Mouse (Mus musculus): ENCODE data around the gene Faap20.
"Not testable (repeated sequence)": the region's sequence is repeated elsewhere in the genome, so short reads cannot be mapped to it uniquely, and the experiment has no call there.

Faap20 gene

DNA sequence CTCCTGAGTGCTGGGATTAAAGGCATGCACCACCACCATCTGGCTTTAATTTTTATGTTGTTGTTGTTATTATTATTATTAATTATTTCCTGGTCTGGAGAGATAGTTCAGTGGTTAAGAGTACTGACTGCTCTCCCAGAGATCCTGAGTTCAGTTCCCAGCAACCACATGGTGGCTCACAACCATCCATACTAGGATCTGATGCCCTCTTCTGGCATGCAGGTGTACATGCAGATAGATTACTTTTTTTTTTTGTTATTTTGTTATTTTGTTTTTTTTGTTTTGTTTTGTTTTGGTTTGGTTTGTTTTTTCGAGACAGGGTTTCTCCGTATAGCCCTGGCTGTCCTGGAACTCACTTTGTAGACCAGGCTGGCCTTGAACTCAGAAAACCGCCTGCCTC, 1.5 kb upstream of the Faap20 start:
- not testable (repeated sequence) for DNase-seq

DNA sequence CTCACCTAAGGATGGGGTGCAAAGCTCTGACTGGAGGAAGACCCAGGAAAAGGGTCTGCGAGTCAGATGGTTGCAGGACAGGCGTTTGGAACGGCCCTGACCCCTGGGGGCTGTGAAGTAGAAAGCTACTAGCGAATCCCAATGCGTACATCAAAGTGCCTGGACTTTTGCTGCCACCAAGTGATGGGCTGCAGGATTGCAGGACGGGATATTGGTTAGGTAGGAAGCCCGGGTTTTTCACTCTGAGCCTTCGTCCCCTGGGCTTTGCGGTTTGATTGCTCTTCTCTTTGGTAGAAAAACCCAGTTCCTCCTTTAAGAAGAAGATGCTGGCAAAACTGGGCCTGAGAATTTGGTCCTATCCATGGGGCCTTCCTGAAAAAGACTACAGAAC, 350 bp upstream of the Faap20 start:
- peak; percentile 93 to 94 for DNase-seq

DNA sequence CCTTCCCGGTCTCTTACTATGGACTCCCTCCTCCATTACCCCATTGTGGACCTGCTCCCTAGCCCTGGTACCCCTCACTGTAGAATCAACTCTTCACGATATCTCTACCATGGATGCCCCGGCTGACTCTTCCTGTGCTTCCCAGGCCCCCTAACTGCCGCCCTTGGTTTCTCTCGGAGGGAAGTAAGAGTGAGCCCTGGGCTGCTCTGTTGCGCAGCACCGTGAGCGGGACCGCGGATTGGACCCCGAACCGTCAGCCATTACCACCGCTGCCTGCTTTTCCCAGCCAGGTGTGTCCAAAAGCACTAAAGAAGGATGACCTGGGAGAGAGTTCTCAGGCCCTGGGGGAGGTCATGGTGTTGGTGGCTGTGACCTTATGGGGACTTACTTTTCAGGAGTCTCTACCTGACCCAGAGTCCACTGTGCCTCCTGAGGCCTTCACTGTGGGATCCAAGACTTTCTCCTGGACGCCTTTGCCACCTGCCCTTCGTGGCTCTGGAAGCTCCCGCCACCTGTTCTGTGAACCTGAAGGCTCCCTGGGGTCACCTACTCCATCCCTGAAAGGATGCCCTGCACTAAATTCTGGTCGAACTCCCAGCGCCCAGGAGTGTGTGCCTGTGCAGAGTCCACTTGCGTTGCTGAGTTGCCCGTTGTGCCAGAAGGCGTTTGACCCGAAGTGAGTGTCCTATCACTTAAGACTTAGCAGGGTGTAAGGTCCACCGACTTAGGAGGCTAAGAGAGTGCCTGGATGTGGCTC, 937 bp downstream of the Faap20 start:
- peak; percentile 22 to 45 for DNase-seq

DNA sequence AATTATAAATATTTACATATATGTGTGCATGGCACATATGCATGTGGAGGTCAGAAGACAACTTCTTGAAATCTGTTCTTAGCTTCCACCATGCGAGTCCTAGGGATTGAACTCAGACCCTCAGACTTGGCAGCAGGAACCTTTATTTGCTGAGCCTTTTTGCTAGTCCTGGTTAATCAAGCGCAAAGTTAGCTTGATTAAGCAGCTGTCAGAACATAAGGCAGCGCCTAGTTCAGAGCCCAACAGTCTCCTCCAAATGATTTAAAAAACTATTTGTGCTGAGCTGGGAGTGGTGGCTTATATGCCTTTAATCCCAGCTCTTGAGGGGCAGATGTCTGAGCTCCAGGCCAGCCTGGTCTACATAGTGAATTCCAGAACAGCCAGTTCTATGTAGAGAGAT, 1.5 kb downstream of the Faap20 start:
- DNase-seq, result no peak

DNA sequence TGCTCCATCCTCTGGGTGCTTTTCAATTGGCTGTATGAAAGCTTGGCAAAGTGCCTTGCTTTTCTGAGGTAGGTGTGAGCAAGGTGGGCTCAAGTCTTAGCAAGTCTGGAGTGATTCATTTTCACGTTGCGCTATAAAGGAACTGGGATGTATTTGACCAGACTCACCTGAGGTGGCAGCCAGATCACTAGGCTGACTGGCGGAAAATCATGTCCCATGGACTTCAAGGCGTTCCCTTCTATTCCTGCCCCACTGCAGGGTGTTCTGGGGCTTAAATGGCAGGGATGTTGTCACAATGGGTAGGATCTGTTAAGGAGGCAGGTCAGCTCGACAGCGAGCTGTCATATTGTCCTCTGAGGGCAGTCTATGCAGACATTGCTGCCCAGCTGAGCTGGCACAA, 2.7 kb downstream of the Faap20 start:
- DNase-seq, result no peak

DNA sequence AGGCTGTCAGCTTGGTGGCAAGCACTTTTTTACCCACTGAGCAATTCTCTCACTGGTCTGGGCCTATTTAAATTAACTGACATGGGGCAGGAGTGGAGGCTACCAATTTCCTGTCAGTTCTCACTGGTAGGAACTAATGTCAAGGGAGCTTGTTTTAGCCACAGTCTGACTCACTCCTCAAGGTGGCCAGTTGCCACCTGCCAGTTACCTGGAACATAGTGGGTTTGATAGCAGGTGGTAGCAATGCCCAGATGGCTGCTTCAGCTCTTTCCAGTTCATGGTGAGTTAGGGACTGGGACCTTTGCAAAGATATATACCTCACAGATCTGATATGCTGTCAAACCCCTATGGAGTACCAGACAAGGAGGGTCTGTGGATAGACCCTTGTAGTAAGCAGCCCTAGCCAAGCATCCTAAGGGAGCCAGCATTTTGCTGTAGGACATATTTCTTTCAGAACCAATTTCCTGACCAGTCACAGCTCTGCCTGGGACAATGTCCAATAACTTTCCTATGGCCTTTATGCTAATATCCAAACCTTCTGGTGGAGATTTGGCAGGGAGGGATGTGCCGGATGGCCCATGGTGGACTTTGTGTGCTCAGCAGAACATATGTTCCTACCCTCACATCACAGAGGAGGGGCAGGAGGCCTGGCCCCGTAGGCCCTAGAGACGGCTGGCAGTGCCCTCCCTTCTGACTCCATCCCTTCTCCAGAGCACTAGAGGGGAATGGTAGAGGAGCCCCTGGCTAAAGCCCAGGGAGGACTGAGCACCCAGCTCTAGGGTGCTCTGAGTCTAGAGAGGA, 15.1 kb downstream of the Faap20 start:
- no peak for DNase-seq

DNA sequence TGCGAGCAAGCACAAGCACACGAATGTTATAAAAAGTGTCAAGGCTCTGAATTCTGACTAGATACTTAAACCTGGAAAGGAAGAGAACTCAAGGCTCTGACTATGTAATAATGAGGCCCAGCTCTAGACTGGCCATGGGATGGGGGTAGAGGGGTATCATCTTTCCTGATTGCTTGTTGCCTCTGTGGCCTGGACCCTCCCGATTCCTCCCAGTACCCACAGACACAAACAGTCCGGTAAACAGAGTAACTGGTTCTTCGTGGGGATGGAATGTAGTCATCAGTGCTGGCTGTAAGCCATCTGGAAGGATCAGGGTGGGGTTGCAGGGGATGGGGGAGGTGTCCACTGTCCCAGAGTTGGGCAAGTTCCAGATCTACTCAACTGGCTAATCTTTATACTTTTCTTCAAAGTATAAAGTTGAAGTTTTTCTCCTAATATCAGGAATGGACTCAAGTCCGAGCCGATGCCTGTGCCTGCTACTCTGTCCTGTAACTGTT, 17.5 kb downstream of the Faap20 start:
- peak in 1 of 2 experiments; percentile 19 for DNase-seq

DNA sequence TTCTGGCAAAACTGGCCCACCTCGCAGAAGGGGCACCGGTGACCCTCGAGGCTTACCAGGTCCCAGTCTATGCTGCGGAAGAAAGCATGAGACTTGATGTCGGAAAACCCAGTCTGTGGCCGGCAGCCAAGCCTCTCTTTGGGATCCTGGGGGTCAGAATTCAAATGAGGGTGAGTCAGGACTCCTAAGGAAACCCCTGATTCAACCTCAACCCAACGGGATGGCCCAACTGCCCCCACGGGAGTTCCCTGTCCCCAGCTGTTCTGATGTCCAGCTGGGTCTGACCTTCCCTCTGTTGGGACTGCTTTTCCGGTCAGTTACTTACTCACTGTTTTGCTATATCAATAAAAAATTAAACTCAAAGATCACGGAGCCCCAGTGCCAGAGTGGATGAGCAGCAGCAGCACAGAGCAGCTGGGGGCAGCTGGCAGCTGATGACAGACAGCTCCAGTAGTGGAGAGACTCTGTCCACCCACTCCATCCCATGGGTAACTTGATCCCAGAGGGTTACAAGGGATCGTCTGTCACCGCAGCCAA, 18.1 kb downstream of the Faap20 start:
- peak in 1 of 2 experiments; percentile 37 for DNase-seq

DNA sequence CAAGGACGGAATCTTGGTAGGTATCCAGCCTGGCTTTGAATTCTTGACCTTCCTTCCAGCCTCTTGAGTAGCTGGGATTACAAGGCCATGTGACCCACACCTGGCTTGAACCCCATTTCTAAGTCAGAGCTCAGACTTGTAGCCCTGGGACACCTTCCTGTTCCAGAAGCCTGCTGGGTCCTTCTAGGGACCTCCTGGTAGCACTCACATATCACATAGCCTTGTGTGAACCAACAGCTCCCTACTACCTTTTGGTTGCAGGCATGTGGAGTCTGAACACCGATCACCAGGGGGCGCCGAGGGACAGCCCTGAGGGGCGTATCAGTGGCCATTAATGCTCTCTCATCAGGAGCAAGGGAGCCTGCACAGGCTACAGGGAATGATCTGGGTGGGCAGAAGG, 18.8 kb downstream of the Faap20 start:
- DNase-seq, result peak; percentile 54 to 65

DNA sequence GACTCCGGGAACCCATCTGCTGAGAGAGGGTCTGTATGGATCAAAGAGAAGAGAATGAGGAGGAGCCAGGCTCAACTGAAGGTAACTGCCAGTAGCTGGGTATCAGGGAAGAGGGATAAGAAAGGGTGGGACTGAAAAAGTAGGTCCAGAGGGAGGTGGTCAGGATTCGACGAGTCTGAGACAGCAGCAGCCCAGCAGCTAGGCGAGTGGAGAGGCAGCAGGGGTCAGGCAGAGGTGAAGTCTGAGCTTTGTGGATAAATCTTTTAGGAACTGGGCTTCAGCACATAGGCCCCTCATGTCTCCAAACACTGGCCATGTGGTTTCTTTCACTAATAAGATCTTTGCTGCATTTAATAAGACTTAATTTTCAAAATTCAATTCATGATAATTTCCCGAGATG, 24.8 kb downstream of the Faap20 start:
- DNase-seq, result no peak

DNA sequence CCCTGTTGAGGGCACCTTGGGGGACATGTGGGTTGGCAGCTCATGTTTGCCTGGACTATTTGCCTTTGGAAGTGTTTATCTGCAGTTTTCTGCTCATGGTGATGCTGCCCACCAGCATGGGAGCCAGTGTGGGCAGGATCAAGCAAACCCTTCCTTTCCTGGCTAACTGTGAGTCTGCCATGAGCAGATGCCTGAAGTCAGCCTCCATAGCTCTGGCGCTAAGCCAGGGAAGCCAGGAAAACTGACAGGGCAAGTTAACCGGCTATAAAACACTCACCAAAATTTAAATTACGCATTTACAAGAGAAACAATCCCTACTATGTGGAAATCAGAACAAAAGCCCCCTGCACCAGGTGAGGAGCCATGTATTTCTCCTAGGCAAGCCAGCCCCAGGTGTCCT, 25.2 kb downstream of the Faap20 start:
- DNase-seq, result no peak

DNA sequence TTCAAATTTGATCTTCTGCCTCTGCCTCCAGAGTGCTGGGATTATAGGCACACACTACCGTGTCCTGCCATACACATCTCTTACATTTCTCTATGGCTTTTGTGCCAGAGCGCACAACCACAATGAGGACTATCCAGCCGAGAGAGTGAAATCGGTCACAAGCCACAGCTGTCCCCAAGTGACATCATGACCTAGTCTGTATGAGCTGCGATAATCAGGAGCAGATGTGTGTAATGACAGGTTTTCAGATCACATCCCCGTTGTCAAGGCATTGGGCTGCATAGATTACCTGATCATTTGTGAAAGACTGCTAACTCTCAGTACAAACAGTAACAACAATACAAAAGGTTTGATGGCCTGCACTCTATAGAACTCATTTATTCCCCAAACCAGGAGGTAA, 28.4 kb downstream of the Faap20 start:
- DNase-seq, result no peak

DNA sequence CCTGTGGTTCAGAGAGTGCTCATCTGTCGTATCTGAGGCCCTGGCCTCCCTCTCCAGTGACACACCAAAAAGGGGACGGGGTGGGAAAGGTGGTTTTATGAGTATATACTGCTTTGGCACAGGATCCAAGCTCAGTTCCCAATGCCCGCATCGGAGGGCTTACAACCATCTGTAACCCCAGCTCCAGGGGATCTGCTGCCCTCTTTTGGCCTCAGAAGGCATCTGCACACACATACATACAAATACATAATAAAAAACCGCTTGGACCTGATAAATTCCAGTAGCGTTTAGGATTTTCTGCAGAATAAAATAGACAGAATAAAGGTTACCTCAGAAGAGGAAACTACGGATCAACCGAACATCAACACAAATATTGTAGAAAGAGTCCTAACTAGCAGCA, 29.5 kb downstream of the Faap20 start:
- DNase-seq, result no peak

DNA sequence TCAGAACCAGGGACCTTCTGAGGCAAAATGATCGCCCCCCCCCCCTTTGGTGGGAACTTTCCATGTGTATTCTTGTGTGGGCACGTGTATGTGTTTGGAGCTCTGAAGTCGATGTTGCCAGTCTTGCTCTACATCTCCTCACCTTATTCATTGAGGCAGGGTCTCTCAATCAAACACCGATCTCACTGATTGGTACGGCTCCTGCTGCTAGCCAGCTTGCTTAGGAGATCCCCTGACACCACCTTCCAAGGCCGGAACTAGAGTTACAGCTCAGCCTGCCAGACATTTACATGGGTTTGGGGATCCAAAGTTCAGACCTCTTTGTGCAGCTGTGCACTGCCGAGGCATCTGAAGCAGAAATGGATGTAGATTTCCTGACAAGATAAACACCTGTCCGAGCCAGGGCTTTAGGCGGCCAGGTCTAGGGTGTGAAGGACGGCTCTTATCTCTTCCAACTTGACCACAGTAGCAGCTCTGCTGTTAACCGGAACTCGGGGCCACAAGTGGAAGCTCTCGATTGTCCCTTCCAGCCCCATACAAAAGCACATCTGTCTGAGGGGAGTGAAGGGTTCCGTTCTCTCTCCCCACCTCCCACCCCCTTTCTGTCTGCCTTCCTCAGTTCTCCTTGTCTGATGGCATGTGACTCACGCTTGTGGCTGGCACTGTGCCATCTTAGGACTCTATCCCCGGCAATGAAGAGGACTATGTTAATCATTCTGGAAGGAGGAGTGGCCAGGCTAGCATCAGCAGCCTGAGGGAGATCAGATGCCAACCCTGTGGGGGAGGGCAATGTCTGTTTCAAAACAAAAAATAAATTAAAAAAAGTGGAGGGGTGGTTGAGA, 30.5 kb downstream of the Faap20 start:
- DNase-seq, result no peak

DNA sequence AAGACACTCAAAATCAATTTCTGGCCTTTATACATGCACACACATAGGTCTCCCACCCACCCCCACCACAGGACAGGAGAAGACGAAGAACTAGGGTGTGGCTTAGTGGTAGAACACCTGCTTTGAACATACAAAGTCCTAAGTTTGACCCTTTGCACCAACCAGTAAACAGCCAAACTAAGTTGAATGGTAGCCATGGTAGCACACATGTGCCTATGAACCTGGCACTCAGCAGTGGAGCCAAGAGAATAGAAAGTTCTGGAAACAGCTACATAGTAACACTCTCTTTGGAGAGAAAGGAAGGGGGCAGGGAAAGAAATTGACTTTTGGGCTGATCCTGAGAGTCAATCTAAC, 31.1 kb downstream of the Faap20 start:
- DNase-seq, result no peak

DNA sequence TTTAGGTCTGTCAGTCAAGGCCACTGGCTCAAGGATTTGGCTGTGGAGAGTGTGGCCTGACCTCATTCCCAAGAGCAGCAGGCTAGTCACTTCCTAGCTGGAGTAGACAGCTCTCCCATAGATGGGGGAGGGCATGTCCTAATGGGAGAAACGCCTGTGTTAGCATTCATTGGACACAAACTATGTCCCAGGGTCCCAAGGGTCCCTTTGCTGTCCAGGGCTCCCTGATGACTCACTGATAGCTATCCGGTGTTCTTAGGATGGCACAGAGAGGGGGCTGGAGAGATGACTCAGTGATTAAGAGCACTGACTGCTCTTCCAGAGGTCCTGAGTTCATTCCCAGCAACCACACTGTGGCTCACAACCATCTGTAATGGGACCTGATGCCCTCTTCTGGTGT, 31.6 kb downstream of the Faap20 start:
- no peak for DNase-seq

DNA sequence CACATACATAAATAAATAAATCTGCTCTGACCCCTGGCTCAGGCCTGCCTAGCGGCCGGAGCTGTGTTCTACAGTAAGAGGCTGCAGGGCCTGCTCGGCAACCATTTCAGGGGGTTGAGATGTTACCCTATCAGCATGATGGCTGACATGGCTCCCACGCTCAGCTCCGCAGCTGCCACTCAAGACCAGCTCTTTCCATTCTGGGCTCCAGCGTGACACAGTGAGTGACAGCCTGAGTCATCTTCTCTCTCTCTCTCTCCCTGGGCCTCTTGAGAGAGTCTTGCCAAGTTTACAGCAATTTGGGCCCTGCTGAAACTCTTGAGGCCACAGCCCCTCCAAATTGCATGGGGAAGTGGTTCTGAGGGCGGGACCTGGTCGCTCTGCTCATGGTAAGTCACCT, 32.0 kb downstream of the Faap20 start:
- DNase-seq, result no peak

DNA sequence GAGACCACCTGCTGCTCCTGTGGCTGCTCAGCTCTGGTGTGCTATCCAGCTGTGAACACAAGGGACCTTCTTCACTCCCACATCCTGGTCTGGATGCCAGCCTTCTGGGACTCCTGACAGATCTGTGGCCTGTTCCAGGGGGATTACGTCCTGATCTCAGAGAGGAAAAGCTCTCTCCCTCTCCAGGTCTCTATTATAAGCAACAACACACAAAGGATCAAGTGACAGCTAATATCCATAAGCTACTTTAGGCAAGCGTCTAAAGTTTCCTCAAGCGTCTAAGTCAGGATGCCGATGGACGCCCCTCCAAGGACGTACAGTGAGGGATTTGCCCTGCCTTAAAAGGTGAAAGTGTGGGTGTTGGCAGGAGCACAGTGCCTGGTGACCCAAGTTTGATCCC, 32.6 kb downstream of the Faap20 start:
- DNase-seq, result no peak

DNA sequence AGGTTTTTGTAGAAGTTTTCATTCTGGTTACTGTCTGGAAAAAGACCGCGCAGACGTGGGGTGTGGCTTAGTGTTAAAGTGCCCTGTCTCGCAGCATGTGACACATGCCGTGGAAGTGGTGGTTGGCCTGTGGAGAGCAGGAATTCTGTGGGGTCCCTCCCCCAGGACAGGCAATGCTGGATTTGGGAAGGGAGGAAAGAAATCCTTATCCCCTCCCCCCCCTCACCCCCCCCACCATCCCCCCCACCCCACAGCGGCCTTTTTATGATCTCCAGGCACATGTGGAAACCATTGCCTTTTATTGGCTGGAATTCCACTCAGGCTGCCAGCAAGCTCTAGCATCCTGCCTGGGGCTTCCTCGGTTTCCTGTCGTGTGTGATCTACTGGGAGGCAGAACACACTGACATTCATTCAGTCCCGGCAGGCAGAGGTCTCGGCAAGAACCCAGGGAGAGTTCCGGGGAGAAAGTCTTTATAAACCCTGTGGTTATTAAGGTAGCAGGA, 33.5 kb downstream of the Faap20 start:
- DNase-seq, result no peak

DNA sequence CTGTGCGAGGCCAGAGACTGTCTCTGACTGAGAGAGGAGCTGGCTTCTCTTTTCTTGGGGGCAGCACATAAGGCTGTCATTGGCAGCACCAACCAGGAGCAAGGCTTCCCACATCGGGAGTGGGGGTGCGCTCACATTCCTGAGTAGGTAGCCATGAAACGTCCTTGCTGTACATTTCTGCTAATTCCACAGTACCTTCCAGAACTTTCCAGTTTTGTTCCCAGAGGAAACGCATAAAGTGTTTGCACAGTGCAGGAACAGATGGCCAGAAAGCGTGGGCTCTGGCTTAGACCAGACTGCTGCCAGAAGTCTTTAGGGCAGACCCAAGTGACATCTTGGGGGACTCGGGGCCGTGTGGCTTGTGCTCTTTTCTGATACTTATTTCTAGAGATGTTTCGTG, 34.0 kb downstream of the Faap20 start:
- DNase-seq, result no peak

DNA sequence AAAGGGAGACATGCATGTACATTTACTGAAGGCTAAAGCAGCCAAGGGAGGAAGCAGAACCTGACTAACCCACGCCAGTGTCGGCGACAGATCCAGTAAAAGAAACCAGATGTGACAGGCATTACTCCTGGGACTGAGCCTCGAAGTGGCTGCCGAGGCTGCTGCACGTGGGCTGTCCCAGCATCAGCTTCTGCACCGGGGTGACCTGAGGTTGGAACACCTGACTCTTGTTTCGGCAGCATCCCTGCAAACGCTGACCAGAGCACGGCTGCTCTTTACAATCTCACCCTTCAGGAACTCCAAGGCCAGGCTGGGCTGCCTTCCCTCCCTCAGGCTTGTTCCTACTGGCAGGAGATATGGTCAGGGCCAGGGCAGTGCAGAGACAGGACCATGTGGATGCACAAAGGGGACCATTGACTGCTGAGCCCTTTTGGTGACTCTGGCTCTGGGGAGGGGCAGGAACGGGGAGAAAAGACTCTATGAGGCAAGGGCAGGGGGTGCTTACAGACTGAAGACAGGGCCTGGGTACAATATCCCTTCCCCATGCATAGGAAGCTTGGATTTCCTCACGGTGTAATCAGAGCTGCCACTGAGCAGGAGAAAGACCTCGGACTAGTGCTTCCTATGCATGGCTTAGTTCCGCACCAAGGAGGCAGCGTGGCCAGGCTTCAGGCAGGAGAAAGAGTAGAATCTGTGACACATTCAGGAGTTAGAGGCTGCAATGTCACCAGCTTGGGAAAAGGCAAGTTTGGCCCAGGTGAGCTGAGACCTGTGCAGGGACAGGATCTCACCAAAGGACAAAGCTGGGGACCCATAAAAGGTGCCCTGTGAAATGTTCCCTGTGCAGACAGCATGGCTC, 35.1 kb downstream of the Faap20 start:
- no peak for DNase-seq

DNA sequence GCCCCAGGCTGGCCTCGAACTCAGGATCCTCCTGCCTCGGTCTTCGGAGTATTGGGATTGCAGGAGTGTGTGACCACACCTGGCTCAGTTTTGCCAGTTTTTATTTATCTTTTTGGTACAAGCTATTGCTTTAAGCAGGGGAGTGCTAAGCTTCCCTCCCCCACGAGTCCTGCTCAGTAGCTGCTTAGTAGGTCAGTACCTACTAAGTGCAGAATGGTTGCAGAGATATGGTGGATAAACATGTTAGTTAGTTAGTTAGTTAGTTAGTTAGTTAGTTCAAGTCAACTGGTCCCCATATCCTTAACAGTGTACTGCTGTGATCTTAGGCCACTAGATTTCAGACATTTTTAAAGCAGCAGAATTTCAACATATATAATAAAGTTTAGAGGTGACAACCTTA, 36.5 kb downstream of the Faap20 start:
- DNase-seq, result no peak
